Mouse (Mus musculus) C2C12 (cell line): ENCODE data around the gene Mcat.

Experiments
- CEBPB ChIP-seq: IDR thresholded peaks from one replicate; pipeline ENCODE4 v1.6.1; 2011; ENCODE audit warnings: low read depth, mild to moderate bottlenecking, control low read depth, moderate library complexity
- CTCF ChIP-seq: IDR thresholded peaks from one replicate; pipeline ENCODE4 v1.5.1; 2011; ENCODE audit not compliant: control insufficient read depth, insufficient read depth, insufficient read length
- FOSL1 ChIP-seq: IDR thresholded peaks from one replicate; pipeline ENCODE4 v1.8.0; 2011; ENCODE audit warnings: mild to moderate bottlenecking, low read length; ENCODE audit not compliant: poor library complexity, insufficient read depth, severe bottlenecking
- MAX ChIP-seq: IDR thresholded peaks from one replicate; pipeline ENCODE4 v1.6.1; 2011; ENCODE audit warnings: mild to moderate bottlenecking, control low read depth
- MYOD1 ChIP-seq: IDR thresholded peaks from one replicate; pipeline ENCODE4 v1.6.1; 2011; ENCODE audit warnings: low read depth; ENCODE audit not compliant: control insufficient read depth, insufficient read length
- USF1 ChIP-seq: IDR thresholded peaks from one replicate; pipeline ENCODE4 v1.6.1; 2011; ENCODE audit warnings: low read depth, mild to moderate bottlenecking, control low read depth, moderate library complexity

DNA sequence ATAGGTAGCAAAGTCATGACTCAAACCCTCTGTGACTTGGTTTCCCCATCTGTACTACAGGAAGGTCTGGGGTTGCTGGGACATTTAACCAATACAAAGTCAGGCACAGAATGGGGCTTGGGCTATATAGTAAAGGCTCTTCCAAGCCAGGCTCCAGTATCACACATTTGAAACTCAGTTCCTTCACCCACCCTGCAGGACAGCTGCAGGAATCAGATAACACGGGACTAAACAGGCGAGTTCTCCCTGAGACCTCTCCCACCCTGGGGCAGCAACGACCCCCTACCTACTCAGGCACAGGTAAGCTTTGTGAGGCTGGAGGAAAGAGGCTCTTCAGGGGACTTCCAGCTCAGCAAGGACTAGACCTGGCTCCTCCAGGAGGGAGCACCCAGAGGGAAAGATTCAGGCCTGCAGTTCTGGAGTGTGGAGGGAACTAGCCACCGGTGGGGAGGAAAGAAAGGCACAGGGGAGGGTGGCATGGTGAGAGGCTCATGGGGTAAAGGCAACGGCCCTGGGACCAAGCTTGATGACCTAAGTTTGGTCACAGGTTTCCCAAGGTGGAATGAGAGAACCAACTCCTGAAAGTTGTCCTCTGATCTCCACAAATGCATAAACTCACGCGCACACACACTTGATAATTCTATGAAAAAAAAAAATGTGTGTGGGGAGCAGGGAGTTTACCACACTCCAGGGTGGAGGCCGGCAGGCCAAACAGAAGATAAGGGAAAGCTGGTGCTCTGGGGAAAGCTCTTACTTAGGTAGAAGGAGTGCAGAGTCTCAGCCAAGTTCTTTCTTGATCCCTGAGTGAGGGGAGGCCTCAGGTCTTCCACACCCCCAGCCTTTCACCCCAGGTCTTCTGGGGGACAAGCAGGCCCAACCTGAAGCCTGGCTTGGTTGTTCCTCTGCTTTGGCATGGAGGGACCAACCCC is 28.9 kb upstream of the Mcat start:
- TF ChIP-seq CTCF (no peak), CEBPB (no peak), MYOD1 (no peak), FOSL1 (no peak), USF1 (no peak), MAX (no peak)
